Mouse (Mus musculus) mouse embryonic stem cell (cell line): Measurements from ENCODE around the gene Frat2.

Experiments
- in situ Hi-C, 2 experiments: fragments of 300-500 bp; cut with MboI; formaldehyde crosslinking; loops; 1 replicate in 1 of 2; 3 replicates in 1 of 2; pipeline ENCODE4 v1.14.3; 2019 to 2020; ENCODE audit warnings: low sequenced_read_pairs in 2 of 2, low pct_unique_long_range_greater_than_20kb in 1 of 2, mixed read lengths in 1 of 2; ENCODE audit not compliant: unreplicated experiment in 1 of 2

The Frat2 gene

DNA sequence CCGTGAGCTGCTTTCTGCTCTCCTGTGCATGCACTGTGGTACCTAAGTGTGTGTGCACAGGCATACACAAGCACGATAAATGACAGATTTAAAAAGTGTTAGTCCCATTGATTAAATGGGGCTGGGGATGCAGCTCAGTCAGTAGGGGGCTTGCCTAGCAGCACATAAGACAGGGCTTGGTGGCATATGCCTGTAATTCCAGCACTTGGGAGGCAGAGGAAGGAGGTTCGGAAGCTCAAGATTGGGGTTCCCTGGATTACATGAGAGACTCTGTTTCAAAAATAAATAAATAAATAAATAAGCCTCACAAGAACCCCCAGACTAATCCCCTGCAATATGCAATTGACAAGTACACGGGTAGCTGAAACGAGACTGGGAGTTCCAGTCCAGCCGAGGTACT lies 47.5 kb downstream of the Frat2 start:
- in situ Hi-C loops: no loop called here

- in situ Hi-C loops: no loop called here
Observed at GRCm38 (mm10) chr19:41797536-41797935, 50.4 kb downstream of the Frat2 start.

- in situ Hi-C loops: no loop called here
Observed at GRCm38 (mm10) chr19:41796789-41797327, 51.1 kb downstream of the Frat2 start.

DNA sequence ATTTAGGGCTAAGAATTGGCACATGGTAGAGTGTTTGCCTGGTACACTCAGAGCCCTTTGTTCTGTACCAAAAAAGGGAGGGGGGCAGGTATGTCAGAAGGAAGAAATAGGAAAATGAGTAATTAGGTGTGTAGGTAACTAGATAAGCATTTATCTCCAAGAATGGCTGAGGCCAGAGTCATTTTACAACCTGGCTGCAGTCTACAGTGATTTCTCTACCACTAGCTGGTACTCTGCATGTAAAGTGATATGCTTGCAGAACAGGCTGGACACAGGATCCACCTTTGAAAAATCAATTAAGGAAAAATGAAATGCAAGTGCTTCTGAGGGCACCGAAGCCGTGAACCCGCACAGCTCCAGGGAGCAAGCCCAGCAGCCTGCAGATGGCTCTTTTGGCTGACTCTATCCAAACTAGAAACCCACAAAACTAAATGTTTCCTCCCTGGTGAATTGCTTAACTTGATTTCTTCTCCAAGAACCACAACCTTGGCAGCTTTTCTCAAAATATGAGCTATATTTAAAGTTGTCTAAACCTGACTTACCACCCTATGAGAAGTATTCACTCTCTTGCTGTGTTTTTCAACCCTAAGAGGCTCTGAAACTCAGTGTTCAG lies 51.7 kb downstream of the Frat2 start:
- in situ Hi-C loops: no loop called here
